Mouse (Mus musculus): ENCODE measurements around the gene Sema5b.

The Sema5b gene

GRCm38 (mm10) chr16:35704796-35705195, 163.9 kb downstream of the Sema5b start:
- no peak for DNase-seq (ENCODE audit: low spot score in 2 of 2)

- DNase-seq (ENCODE audit: low spot score in 2 of 2): no peak
Measured at GRCm38 (mm10) chr16:35707004-35707403, 166.1 kb downstream of the Sema5b start.

GRCm38 (mm10) chr16:35711004-35711403, 170.1 kb downstream of the Sema5b start:
- DNase-seq (ENCODE audit: low spot score in 2 of 2): no peak

GRCm38 (mm10) chr16:35713606-35714005, 172.7 kb downstream of the Sema5b start:
- no peak for DNase-seq (ENCODE audit: low spot score in 2 of 2)

Measured in right cerebral cortex, postnatal 36 days (tissue).